Mouse (Mus musculus): ENCODE measurements around the gene Trim17. TPM values are rescaled to one million over a fixed set of nuclear protein-coding genes. Genes with fewer than 3 reads are reported as not detected.
A peak's percentile ranks its signal among the peaks of the same experiment; 100 is the strongest.

The Trim17 gene
- 0.80 and 0.93 TPM in 2 replicates for polyA plus RNA-seq (2016; fragmentation: Nextera tagmentation; extraction: Ambion mirVana)

DNA sequence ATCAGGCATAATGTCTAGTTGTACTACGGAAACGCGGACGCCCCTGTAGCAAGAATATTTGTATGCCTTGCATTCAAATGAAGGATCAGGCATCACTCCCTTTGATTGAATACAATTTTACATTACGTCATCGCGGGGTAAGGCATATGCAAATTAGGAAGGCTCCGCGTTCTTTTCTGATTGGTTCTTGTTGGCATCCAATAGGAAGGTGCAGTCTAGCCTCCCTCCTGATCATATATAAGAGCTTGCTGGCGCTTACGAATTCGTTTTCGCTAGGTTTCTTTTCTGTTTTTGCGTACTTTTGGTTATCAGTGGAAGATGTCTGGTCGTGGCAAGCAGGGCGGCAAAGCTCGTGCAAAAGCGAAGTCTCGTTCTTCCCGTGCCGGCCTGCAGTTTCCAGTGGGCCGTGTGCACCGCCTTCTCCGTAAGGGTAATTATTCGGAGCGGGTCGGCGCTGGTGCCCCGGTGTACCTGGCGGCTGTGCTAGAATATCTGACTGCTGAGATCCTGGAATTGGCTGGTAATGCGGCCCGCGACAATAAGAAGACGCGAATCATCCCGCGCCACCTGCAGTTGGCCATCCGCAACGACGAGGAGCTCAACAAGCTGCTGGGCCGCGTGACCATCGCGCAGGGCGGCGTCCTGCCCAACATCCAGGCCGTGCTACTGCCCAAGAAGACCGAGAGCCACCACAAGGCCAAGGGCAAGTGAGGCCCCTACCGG is at the start of gene Trim17, which contains the start of gene Hist3h2a:
Trim17 (plus strand) TSS at position 266 of the 723 bp plus-strand sequence.
Hist3h2a (plus strand) TSS at position 266 of the 723 bp plus-strand sequence.
- H3K4me2 ChIP-seq: peak within 1 kb of the TSS; percentile 93
- H3K36me3 ChIP-seq: peaks cover 12% of the 10 kb centered on the region
- under 1% methylated on average over 49 of the region's 49 CpGs for WGBS
- peaks cover 37% of the 10 kb centered on the region for H3K4me1 ChIP-seq (replicated peaks)
- peaks cover 38% of the 10 kb centered on the region for H3K27me3 ChIP-seq
- peak within 1 kb of the TSS; percentile 99 for H3K27ac ChIP-seq
- ATAC-seq (ENCODE audit: insufficient number of reproducible peaks, insufficient read depth, low FRiP score, low TSS enrichment, low read depth): peak; percentile 89
- peak within 1 kb of the TSS; percentile 75 for H3K4me3 ChIP-seq (replicated peaks)
- H3K9ac ChIP-seq (replicated peaks): peak within 1 kb of the TSS; percentile 93
- H3K9me3 ChIP-seq: no peaks in the 10 kb centered on the region

DNA sequence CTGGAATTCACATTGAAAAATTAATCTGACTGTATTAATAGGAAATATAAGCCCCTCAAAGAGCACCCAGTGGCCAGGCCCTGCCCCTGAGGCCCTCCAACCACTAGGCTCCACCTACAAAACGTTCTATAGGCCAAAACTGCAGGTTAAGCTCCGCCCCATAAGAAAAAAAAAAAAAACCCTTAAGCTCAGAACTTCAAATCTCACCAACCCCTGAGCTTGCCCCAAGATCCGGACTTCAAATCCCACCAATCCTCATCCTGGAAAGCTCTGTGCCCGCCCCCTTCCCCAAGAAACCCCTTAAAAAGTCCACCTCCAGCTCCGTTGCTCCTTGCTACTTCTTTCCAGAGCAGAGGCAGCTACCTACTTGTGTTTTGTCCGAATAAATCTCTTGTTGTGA is 49.6 kb upstream of the Trim17 start:
- Histone ChIP-seq H3K4me1 (replicated peaks) (peaks cover 9% of the 10 kb centered on the region), H3K9me3 (no peaks in the 10 kb centered on the region), H3K9ac (replicated peaks) (no peak overlapping the region), H3K27ac (no peak overlapping the region), H3K27me3 (no peaks in the 10 kb centered on the region), H3K4me3 (replicated peaks) (0 out of 2 replicates have a peak overlapping the region, but pooled peaks have one; percentile 3), H3K36me3 (peaks cover 25% of the 10 kb centered on the region), H3K4me2 (peak overlapping the region; percentile 85)
- 48% methylated on average over 6 of the region's 6 CpGs for WGBS
- ATAC-seq (ENCODE audit: insufficient number of reproducible peaks, insufficient read depth, low FRiP score, low TSS enrichment, low read depth): no peak

DNA sequence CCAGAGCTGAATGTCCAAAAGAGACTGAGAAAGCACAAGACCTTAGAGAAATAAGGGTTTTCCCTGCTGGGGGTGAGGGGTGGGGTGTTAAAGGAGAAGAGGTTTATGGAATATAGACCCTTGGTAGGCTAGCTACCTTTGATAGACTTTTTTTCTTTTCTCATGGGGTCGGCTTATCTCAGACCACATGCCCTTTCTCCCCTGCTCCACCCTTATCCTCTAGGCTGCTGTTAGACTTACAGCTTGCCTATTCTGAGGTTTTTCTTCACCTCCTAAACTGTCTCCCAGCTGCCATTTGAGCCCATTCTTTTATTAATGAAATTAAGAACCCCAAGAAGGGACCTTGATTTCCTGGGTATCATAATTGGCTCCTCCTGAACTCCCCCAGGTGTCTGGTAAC is 40.7 kb upstream of the Trim17 start:
- H3K4me3 ChIP-seq (replicated peaks): no peak overlapping the region
- 0 out of 2 replicates have a peak, but pooled peaks cover 3% of the 10 kb centered on the region for H3K4me1 ChIP-seq (replicated peaks)
- no peak overlapping the region for H3K4me2 ChIP-seq
- H3K27me3 ChIP-seq: no peaks in the 10 kb centered on the region
- no peak overlapping the region; the same call in 1 of the 2 replicates for H3K9ac ChIP-seq (replicated peaks)
- 100% methylated on average over 1 of the region's 1 CpGs for WGBS
- 0 out of 2 replicates have a peak overlapping the region, but pooled peaks have one; percentile 3 for H3K27ac ChIP-seq
- H3K36me3 ChIP-seq: no peaks in the 10 kb centered on the region
- H3K9me3 ChIP-seq: no peaks in the 10 kb centered on the region
- no peak for ATAC-seq (ENCODE audit: insufficient number of reproducible peaks, insufficient read depth, low FRiP score, low TSS enrichment, low read depth)

DNA sequence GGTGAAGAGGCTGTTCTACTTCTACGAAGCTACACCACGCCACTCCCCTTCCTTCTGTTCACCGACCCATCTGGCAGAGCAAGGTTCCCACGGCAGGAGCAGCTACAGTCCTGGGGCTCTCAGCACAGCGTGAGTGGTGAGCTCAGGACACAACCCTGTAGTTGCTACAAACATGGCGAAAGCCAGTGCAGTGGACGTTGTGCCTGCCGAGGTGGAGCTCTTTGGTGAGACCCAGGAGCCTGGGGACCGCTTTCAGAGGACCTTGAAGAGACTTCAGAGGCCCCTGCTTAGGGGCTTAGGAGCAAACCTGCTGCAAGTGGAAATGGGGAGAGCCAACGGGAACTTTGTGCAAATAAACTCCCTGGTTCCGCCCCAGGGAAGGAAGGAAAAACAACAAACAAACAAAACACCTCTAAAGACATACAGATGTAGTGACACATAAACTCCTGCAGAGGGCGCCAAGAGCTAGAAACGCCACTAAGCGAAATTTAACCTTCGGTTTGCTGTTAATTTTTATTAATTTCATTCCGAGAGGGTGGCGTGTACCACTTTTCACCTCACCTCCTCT is 39.9 kb upstream of the Trim17 start:
- WGBS: 14% methylated on average over 17 of the region's 17 CpGs
- ATAC-seq (ENCODE audit: insufficient number of reproducible peaks, insufficient read depth, low FRiP score, low TSS enrichment, low read depth): no peak
- Histone ChIP-seq H3K27me3 (no peaks in the 10 kb centered on the region), H3K36me3 (no peaks in the 10 kb centered on the region), H3K4me2 (peak overlapping the region; percentile 61), H3K9ac (replicated peaks) (peak overlapping the region; percentile 56), H3K9me3 (no peaks in the 10 kb centered on the region), H3K4me3 (replicated peaks) (peak overlapping the region; percentile 32), H3K27ac (peak overlapping the region; percentile 3; the same call in 1 of the 2 replicates), H3K4me1 (replicated peaks) (peaks cover 5% of the 10 kb centered on the region; the same call in 1 of the 2 replicates)

DNA sequence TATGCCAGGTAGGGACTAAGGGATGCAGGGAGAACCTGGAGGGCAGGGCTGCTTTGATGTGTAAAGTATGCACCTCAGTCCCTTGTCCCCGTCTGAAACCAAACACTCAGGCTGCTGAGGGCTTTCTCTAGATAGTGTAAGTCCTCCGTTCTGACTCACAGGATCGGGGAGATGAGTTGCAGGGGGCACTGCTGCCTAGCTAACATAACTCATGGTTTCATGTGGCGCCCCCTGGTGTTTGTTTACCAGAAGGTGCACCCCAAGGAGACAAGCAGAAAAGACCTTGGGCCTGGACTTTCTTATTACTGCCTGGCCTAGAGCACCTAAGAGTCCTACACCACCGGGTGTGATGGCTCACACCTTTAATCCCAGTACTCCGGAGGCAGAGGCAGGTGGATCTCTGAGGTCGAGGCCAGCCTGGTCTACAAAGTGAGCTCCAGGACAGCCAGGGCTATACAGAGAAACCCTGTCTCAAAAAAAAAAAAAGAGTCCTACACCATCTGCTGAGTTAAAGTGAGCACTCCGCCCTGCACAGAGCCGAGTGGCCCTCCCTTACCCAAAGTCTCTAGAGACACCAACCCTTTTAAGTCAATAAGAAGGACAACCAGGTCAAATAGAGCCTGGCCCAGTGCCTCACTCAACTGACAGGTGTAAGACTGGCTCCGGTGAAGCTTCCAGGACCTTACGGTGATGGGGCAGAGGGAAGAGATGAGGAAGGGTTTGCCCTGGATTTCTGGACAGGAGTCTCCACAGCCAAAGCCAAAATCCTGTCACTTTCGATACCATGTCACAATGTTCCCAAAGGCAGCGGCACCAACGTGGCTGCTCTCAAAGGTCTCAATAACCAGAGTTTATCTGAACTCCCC is 37.4 kb upstream of the Trim17 start:
- no peaks in the 10 kb centered on the region for H3K9me3 ChIP-seq
- no peaks in the 10 kb centered on the region; the same call in 1 of the 2 replicates for H3K27me3 ChIP-seq
- H3K27ac ChIP-seq: no peak overlapping the region
- ATAC-seq (ENCODE audit: insufficient number of reproducible peaks, insufficient read depth, low FRiP score, low TSS enrichment, low read depth): no peak
- H3K4me3 ChIP-seq (replicated peaks): no peak overlapping the region
- no peak overlapping the region for H3K9ac ChIP-seq (replicated peaks)
- peaks cover 6% of the 10 kb centered on the region; the same call in 1 of the 2 replicates for H3K4me1 ChIP-seq (replicated peaks)
- H3K4me2 ChIP-seq: no peak overlapping the region
- 56% methylated on average over 14 of the region's 14 CpGs for WGBS
- H3K36me3 ChIP-seq: no peaks in the 10 kb centered on the region

DNA sequence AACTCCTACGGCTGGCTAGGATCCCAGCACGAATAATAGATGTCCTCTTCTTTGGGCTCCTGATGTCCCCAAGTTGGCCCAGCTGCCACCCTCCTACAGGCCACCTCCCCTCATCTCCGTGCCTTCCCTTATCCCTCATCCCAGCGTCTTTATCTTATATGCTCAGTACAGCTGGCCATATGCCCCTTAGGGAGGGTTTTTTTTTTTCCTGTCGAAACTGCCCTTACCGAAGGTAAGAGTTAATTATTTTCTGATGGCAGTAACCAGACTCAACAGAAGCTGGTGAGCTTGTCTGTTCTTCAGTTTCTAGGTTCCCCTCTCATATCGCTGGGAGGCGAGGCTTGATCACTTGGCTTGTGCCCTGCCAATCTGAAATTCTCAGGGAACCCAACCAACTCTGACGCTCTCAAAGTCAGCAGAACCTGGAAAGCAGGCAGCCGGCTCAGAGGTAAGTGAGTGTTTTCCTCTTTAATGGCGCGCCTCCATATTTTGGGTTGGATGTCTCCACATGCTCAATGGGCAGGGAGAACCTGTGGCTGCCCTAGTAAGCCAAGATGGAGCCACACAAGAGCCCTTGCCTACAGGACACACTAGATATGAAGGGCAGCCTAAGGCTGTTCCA is 36.6 kb upstream of the Trim17 start, which contains the start of gene Btnl10:
Btnl10 (plus strand) TSS at position 164 of the 622 bp plus-strand sequence.
- Histone ChIP-seq H3K9me3 (no peaks in the 10 kb centered on the region), H3K4me3 (replicated peaks) (no peak within 1 kb of the TSS), H3K4me2 (no peak within 1 kb of the TSS), H3K27me3 (peaks cover 2% of the 10 kb centered on the region; the same call in 1 of the 2 replicates), H3K27ac (no peak within 1 kb of the TSS), H3K36me3 (no peaks in the 10 kb centered on the region), H3K4me1 (replicated peaks) (peaks cover 6% of the 10 kb centered on the region; the same call in 1 of the 2 replicates), H3K9ac (replicated peaks) (no peak within 1 kb of the TSS)
- WGBS: 79% methylated on average over 12 of the region's 12 CpGs
- ATAC-seq (ENCODE audit: insufficient number of reproducible peaks, insufficient read depth, low FRiP score, low TSS enrichment, low read depth): no peak

DNA sequence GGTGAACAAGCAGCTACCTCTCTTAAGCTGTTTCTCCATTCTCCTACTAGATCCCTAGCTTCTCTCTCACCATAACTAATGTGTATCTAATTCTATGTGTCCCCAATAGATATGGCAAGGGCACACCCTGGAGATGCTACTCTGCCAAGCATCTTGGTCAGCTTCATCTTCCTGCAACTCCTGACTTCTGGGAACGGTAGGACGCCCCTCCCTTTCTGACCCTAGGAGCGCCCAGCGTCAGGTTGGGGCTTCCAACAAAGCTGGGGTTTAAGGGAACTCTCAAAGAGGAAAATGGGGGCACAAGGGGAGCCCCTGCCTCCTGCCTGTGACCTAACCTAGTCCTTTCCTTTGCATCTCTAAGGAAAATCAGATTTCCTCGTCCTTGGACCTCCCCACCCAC is 35.7 kb upstream of the Trim17 start:
- WGBS: 73% methylated on average over 5 of the region's 5 CpGs
- no peak overlapping the region for H3K4me3 ChIP-seq (replicated peaks)
- no peak overlapping the region for H3K27ac ChIP-seq
- peaks cover 6% of the 10 kb centered on the region; the same call in 1 of the 2 replicates for H3K4me1 ChIP-seq (replicated peaks)
- peaks cover 4% of the 10 kb centered on the region; the same call in 1 of the 2 replicates for H3K27me3 ChIP-seq
- no peak overlapping the region for H3K4me2 ChIP-seq
- H3K36me3 ChIP-seq: no peaks in the 10 kb centered on the region
- H3K9ac ChIP-seq (replicated peaks): no peak overlapping the region
- ATAC-seq (ENCODE audit: insufficient number of reproducible peaks, insufficient read depth, low FRiP score, low TSS enrichment, low read depth): no peak
- H3K9me3 ChIP-seq: no peaks in the 10 kb centered on the region

DNA sequence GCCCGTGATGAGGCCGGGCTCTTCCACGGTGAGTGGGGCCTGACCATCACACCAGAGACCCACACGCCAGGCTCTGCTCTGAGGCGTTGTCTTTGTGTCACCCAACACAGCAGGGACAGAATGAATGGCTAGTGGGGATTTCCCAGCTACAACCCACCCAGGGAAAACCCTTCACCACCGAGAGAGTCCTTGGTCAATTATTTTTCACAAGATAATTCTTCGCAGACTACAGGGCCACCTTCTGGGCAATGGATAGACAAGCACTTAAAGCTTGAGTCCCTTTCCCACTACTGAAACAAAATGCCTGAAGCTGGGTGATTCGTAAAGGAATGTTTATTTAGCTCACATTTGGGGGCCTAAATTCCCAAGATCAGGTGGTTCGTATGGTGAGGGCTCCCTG is 32.1 kb upstream of the Trim17 start:
- Histone ChIP-seq H3K4me2 (no peak overlapping the region), H3K9me3 (no peaks in the 10 kb centered on the region), H3K4me1 (replicated peaks) (peaks cover 3% of the 10 kb centered on the region; the same call in 1 of the 2 replicates), H3K4me3 (replicated peaks) (no peak overlapping the region), H3K27ac (no peak overlapping the region), H3K9ac (replicated peaks) (no peak overlapping the region), H3K36me3 (no peaks in the 10 kb centered on the region), H3K27me3 (peaks cover 4% of the 10 kb centered on the region; the same call in 1 of the 2 replicates)
- WGBS: 85% methylated on average over 9 of the region's 9 CpGs
- ATAC-seq (ENCODE audit: insufficient number of reproducible peaks, insufficient read depth, low FRiP score, low TSS enrichment, low read depth): no peak

DNA sequence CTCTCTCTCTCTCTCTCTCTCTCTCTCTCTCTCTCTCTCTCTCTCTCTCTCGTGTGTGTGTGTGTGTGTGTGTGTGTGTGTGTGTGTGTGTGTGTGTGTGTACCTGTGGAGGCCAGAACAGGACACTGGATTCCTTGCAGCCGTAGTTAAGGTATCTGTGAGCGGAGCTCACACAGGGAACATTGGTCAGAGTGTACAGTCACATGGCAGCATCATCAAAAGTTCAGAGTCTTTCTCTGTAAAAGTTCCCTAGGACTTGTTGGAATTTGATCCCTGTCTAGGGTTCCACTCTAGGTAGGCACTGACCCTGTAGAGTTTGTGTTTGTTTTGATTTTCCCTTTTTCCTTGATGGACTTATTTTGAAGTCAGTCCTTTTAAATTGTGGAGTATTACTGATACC is 27.8 kb upstream of the Trim17 start:
- 96% methylated on average over 2 of the region's 3 CpGs for WGBS
- Histone ChIP-seq H3K4me3 (replicated peaks) (no peak overlapping the region), H3K4me1 (replicated peaks) (0 out of 2 replicates have a peak, but pooled peaks cover 2% of the 10 kb centered on the region), H3K27me3 (0 out of 2 replicates have a peak, but pooled peaks cover 4% of the 10 kb centered on the region), H3K36me3 (peaks cover 9% of the 10 kb centered on the region), H3K4me2 (no peak overlapping the region), H3K9ac (replicated peaks) (no peak overlapping the region), H3K27ac (no peak overlapping the region), H3K9me3 (no peaks in the 10 kb centered on the region)
- no peak for ATAC-seq (ENCODE audit: insufficient number of reproducible peaks, insufficient read depth, low FRiP score, low TSS enrichment, low read depth)

DNA sequence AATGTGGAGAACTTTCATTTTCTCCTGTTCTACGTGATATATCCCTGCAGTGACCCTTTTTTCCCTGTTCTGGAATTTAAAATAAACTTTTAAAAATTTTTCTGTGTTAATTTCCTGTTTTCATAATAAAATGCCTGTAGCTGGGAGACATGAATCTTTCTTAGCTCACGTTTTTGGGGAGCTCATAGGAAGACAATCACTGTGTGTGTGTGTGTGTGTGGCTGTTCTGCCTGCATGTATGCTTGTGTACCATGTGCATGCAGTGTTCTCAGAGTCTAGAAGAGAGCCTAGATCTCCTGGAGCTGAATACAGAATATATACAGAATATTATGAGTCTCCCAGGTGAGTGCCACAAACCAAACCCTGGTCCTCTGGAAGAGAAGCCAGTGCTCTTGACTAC is 27.4 kb upstream of the Trim17 start:
- no peak overlapping the region for H3K9ac ChIP-seq (replicated peaks)
- H3K9me3 ChIP-seq: no peaks in the 10 kb centered on the region
- H3K36me3 ChIP-seq: peaks cover 13% of the 10 kb centered on the region
- H3K4me2 ChIP-seq: no peak overlapping the region
- whole genome bisulfite sequencing: 73% methylated on average over 2 of the region's 2 CpGs
- H3K27ac ChIP-seq: no peak overlapping the region
- H3K4me3 ChIP-seq (replicated peaks): no peak overlapping the region
- H3K4me1 ChIP-seq (replicated peaks): 0 out of 2 replicates have a peak, but pooled peaks cover 2% of the 10 kb centered on the region
- H3K27me3 ChIP-seq: 0 out of 2 replicates have a peak, but pooled peaks cover 4% of the 10 kb centered on the region
- no peak for ATAC-seq (ENCODE audit: insufficient number of reproducible peaks, insufficient read depth, low FRiP score, low TSS enrichment, low read depth)
